Mouse (Mus musculus): ENCODE results near the gene Ccdc171. TPM values are rescaled to one million over a fixed set of nuclear protein-coding genes. Genes with fewer than 3 reads are reported as not detected.

The Ccdc171 gene
- polyA plus RNA-seq, 1 experiment from 2014 or later: 1.4 TPM

DNA sequence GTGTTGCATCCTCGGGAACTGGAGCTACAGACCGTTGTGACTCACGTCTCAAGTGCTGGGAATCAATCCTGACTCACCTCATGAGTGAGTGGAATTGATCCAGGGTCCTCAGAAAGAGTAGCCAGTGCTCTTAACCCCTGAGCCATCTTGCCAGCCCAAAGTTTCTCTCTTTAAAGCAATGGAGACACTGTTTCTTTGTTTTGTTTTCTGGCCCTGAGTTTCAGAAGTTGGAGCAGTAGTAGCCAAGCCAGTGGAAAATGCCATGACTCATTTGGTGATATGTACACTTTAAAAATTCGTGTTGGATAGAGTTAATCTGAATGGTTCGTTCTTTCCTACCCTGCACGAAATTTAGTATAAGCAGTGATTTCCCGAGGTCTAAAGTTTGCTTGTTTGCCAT lies 157.5 kb downstream of the Ccdc171 start:
- no peaks in the 10 kb centered on the region for H3K36me3 ChIP-seq (ENCODE audit: control insufficient read depth, insufficient read depth, low read length)
- no peak overlapping the region for H3K4me3 ChIP-seq (ENCODE audit: low read depth, low read length)
- ATAC-seq (ENCODE audit: low FRiP score, low TSS enrichment): no peak
- H3K9me3 ChIP-seq (ENCODE audit: control insufficient read depth, low read length): no peaks in the 10 kb centered on the region
- H3K27ac ChIP-seq (replicated peaks): no peak overlapping the region
- H3K27me3 ChIP-seq (ENCODE audit: control insufficient read depth, insufficient read depth, low read length): no peaks in the 10 kb centered on the region
- no peak for TF ChIP-seq EP300 (optimal IDR thresholded peaks at IDR 0.05)
- H3K4me2 ChIP-seq (replicated peaks; ENCODE audit: low read depth): no peak overlapping the region
- no peak overlapping the region for H3K9ac ChIP-seq (ENCODE audit: low read length)
- DNase-seq (ENCODE audit: low spot score): no peak
- no peaks in the 10 kb centered on the region for H3K4me1 ChIP-seq (replicated peaks; ENCODE audit: control insufficient read depth, insufficient read depth)
- WGBS: 78% methylated on average over 7 of the region's 7 CpGs

DNA sequence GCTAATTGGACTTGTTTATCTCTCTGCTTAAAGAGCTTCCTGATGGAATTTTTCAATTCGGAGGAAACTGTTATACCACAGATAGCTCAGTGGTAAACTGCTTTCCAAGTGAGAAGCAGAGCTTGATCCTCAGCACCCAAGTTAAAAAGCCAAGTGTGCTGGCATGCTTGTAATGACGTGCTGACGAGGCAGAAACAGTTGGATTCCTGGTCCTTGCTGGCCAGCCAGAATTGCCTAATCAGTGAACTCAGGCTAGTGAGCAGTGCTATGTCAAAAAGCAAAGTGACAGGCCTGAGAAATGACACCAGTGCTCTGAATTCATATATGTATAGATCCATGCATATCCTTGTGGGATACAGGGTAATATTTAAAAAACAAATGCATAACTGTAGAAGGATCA lies 174.8 kb downstream of the Ccdc171 start:
- WGBS: 65% methylated on average over 3 of the region's 3 CpGs
- no peak for DNase-seq (ENCODE audit: low spot score)

DNA sequence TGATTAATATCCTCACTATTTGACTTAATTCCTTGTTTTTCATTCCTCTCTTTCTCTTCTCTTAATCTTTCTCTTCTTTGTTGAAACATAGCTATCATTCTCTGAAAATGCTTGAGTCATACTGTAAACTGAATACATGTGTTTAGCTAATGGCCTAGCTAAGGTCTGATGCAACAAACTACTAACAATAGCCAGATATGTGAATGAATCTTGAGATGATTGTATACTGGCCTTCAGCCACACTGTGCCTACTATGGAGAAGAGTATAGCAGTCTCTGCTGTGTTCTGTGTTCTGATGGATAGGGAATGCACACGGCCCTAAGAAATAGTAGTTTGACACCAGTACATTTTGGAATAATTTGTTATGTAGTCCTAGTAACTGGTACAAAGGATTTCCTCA lies 191.7 kb downstream of the Ccdc171 start:
- H3K4me2 ChIP-seq (replicated peaks; ENCODE audit: low read depth): no peak overlapping the region
- no peaks in the 10 kb centered on the region for H3K9me3 ChIP-seq (ENCODE audit: control insufficient read depth, low read length)
- ATAC-seq (ENCODE audit: low FRiP score, low TSS enrichment) (no peak), DNase-seq (ENCODE audit: low spot score) (no peak)
- no peaks in the 10 kb centered on the region for H3K4me1 ChIP-seq (replicated peaks; ENCODE audit: control insufficient read depth, insufficient read depth)
- TF ChIP-seq EP300 (optimal IDR thresholded peaks at IDR 0.05): no peak
- TF ChIP-seq CTCF (IDR thresholded peaks at IDR 0.05; ENCODE audit: low read depth): no peak
- no peak overlapping the region for H3K27ac ChIP-seq (replicated peaks)
- H3K27me3 ChIP-seq (ENCODE audit: control insufficient read depth, insufficient read depth, low read length): no peaks in the 10 kb centered on the region
- no peak overlapping the region for H3K9ac ChIP-seq (ENCODE audit: low read length)
- no peak overlapping the region for H3K4me3 ChIP-seq (ENCODE audit: low read depth, low read length)
- no peaks in the 10 kb centered on the region for H3K36me3 ChIP-seq (ENCODE audit: control insufficient read depth, insufficient read depth, low read length)
- WGBS: 80% methylated on average over 1 of the region's 1 CpGs

More for the DNA sequence above, 174.8 kb downstream of the Ccdc171 start:
- no peak overlapping the region for H3K9ac ChIP-seq (ENCODE audit: low read length)
- ATAC-seq (ENCODE audit: low FRiP score, low TSS enrichment): no peak
- H3K27ac ChIP-seq (replicated peaks): no peak overlapping the region
- no peak overlapping the region for H3K4me2 ChIP-seq (replicated peaks; ENCODE audit: low read depth)
- no peaks in the 10 kb centered on the region for H3K4me1 ChIP-seq (replicated peaks; ENCODE audit: control insufficient read depth, insufficient read depth)
- no peak for TF ChIP-seq EP300 (optimal IDR thresholded peaks at IDR 0.05)
- no peak for TF ChIP-seq CTCF (IDR thresholded peaks at IDR 0.05; ENCODE audit: low read depth)
- no peak overlapping the region for H3K4me3 ChIP-seq (ENCODE audit: low read depth, low read length)
- no peaks in the 10 kb centered on the region for H3K27me3 ChIP-seq (ENCODE audit: control insufficient read depth, insufficient read depth, low read length)
- H3K36me3 ChIP-seq (ENCODE audit: control insufficient read depth, insufficient read depth, low read length): no peaks in the 10 kb centered on the region
- no peaks in the 10 kb centered on the region for H3K9me3 ChIP-seq (ENCODE audit: control insufficient read depth, low read length)

DNA sequence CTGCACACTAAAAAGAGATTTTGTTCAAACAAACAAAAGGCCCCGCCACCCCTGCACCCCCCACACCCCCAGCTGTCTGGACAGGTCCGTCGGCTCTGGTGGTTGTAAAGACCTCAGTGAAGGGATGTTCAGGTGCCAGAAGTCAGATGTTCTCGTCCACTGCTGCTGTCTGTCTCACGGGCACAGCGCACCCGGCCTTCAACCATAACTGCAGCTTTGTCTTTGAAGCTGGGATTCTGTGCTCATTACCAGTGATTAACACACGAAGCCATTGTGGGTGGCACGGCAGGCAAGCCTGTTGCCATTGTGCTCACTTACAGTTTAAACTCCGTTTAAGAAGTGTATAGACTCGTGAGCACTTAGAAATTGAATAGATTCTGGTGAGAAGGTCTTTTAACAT lies 194.5 kb downstream of the Ccdc171 start:
- Histone ChIP-seq H3K4me2 (replicated peaks; ENCODE audit: low read depth) (no peak overlapping the region), H3K4me1 (replicated peaks; ENCODE audit: control insufficient read depth, insufficient read depth) (no peaks in the 10 kb centered on the region), H3K27ac (replicated peaks) (no peak overlapping the region), H3K4me3 (ENCODE audit: low read depth, low read length) (no peak overlapping the region), H3K27me3 (ENCODE audit: control insufficient read depth, insufficient read depth, low read length) (no peaks in the 10 kb centered on the region), H3K9ac (ENCODE audit: low read length) (no peak overlapping the region), H3K9me3 (ENCODE audit: control insufficient read depth, low read length) (no peaks in the 10 kb centered on the region), H3K36me3 (ENCODE audit: control insufficient read depth, insufficient read depth, low read length) (no peaks in the 10 kb centered on the region)
- DNase-seq (ENCODE audit: low spot score) (no peak), ATAC-seq (ENCODE audit: low FRiP score, low TSS enrichment) (no peak)
- no peak for TF ChIP-seq EP300 (optimal IDR thresholded peaks at IDR 0.05)
- TF ChIP-seq CTCF (IDR thresholded peaks at IDR 0.05; ENCODE audit: low read depth): no peak
- WGBS: 66% methylated on average over 11 of the region's 11 CpGs

DNA sequence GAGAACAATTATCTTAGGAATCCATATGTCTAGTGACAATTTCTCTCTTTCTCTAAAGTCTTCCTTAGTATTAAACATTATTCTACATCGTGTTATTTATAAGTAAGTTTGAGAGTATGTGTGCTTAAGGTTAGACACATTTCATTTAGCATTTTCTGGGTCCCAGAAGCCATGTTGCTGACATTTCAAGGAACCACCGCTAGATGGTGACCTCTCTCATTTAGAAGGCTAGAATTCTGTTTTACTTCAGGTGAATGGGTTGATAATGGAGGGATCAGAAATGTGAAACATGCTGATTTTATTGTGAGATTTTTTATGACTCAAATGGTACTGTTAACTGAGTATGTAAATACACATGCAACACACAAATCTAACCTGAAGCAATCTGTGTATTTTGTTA lies 199.8 kb downstream of the Ccdc171 start:
- Histone ChIP-seq H3K4me1 (replicated peaks; ENCODE audit: control insufficient read depth, insufficient read depth) (no peaks in the 10 kb centered on the region), H3K4me3 (ENCODE audit: low read depth, low read length) (no peak overlapping the region), H3K36me3 (ENCODE audit: control insufficient read depth, insufficient read depth, low read length) (no peaks in the 10 kb centered on the region), H3K9ac (ENCODE audit: low read length) (no peak overlapping the region), H3K9me3 (ENCODE audit: control insufficient read depth, low read length) (no peaks in the 10 kb centered on the region), H3K27me3 (ENCODE audit: control insufficient read depth, insufficient read depth, low read length) (no peaks in the 10 kb centered on the region), H3K27ac (replicated peaks) (no peak overlapping the region), H3K4me2 (replicated peaks; ENCODE audit: low read depth) (no peak overlapping the region)
- DNase-seq (ENCODE audit: low spot score) (no peak), ATAC-seq (ENCODE audit: low FRiP score, low TSS enrichment) (no peak)
- TF ChIP-seq EP300 (optimal IDR thresholded peaks at IDR 0.05) (no peak), CTCF (IDR thresholded peaks at IDR 0.05; ENCODE audit: low read depth) (peak; percentile 71)
- 9% methylated on average over 2 of the region's 2 CpGs for WGBS

DNA sequence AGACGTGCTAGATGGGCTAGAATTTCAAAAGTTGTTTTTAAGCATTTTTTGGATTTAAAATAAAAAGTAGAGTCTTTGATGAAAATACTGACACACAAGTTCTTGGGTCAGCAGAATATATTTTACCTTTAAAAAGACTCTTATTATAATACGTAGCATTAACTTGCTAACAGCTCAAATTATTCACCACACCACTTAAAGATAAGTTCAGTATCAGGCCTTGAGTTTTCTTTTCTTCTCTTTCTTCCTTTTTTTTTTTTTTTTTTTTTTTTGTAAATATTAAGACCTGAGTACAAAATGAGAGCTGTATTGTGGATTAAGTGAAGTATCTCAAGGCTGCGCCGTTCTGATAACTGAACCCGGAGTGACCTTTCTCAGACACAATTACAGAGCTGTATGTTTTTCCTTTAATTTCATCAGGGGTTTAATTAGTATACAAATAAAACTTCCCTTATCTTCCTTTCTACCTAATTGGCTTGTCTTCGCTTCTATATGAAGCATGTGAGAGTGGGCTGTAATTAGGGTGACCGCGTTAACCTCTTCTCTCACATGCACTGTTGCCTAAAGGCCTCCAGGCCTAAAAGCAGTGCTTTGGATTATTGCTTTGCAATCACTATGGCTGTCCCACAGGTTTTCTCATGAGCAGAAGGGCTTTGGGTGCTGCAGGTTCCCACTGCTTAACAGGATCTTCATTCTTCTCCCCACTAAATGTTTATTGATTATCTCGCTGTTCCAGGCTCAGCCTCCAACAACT lies 214.0 kb downstream of the Ccdc171 start:
- DNase-seq (ENCODE audit: low spot score): no peak

More for the DNA sequence above, 214.0 kb downstream of the Ccdc171 start:
- H3K9me3 ChIP-seq (ENCODE audit: control insufficient read depth, low read length): no peaks in the 10 kb centered on the region
- no peak for ATAC-seq (ENCODE audit: low FRiP score, low TSS enrichment)
- no peak overlapping the region for H3K4me3 ChIP-seq (ENCODE audit: low read depth, low read length)
- H3K36me3 ChIP-seq (ENCODE audit: control insufficient read depth, insufficient read depth, low read length): no peaks in the 10 kb centered on the region
- H3K27ac ChIP-seq (replicated peaks): no peak overlapping the region
- WGBS: 78% methylated on average over 9 of the region's 9 CpGs
- TF ChIP-seq EP300 (optimal IDR thresholded peaks at IDR 0.05) (no peak), CTCF (IDR thresholded peaks at IDR 0.05; ENCODE audit: low read depth) (no peak)
- no peaks in the 10 kb centered on the region for H3K4me1 ChIP-seq (replicated peaks; ENCODE audit: control insufficient read depth, insufficient read depth)
- H3K4me2 ChIP-seq (replicated peaks; ENCODE audit: low read depth): no peak overlapping the region
- H3K9ac ChIP-seq (ENCODE audit: low read length): no peak overlapping the region
- H3K27me3 ChIP-seq (ENCODE audit: control insufficient read depth, insufficient read depth, low read length): no peaks in the 10 kb centered on the region
